Mouse (Mus musculus): ENCODE results near the gene Sec14l3. TPM values are rescaled to one million over a fixed set of nuclear protein-coding genes. Genes with fewer than 3 reads are reported as not detected.
"Not testable (repeated sequence)": the region's sequence is repeated elsewhere in the genome, so short reads cannot be mapped to it uniquely, and the experiment has no call there.

Gene Sec14l3
- polyA plus RNA-seq, 1 experiment, result not detected

DNA sequence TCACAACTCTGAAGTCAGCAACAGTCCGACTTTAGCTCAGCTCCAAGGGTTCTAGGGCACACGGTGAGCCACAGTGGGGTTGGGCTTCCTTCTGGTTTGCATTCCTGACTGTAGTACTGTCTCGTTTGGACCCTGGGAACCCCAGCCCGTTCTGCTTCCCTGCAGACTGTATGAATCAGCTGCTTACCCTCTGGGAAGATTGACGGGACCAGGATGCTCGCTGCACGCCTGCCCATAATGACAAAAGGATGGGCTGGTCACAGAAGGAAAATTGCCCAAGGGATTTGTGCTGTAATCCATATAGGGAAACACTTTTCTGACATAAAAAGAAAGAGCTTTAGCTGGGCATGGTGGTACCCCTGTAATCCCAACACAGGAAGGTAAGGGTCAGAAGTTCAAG lies 34.2 kb downstream of the Sec14l3 start:
- Histone ChIP-seq H3K27ac (ENCODE audit: insufficient read depth, low read length) (no peak overlapping the region), H3K4me3 (ENCODE audit: insufficient read depth, low read length) (no peak overlapping the region), H3K4me1 (ENCODE audit: control insufficient read depth, insufficient read depth, low read length) (peaks cover 2% of the 10 kb centered on the region; the same call in 1 of the 2 replicates)
- TF ChIP-seq CTCF (IDR thresholded peaks at IDR 0.05; ENCODE audit: borderline replicate concordance, insufficient read depth, low read length), result no peak
- TF ChIP-seq POLR2A (IDR thresholded peaks at IDR 0.05; ENCODE audit: low read depth, low read length), result no peak

- Histone ChIP-seq H3K4me3 (ENCODE audit: insufficient read depth, low read length) (no peak overlapping the region), H3K27ac (ENCODE audit: insufficient read depth, low read length) (no peak overlapping the region), H3K4me1 (ENCODE audit: control insufficient read depth, insufficient read depth, low read length) (peaks cover 2% of the 10 kb centered on the region; the same call in 1 of the 2 replicates)
- TF ChIP-seq POLR2A (IDR thresholded peaks at IDR 0.05; ENCODE audit: low read depth, low read length) (no peak), CTCF (IDR thresholded peaks at IDR 0.05; ENCODE audit: borderline replicate concordance, insufficient read depth, low read length) (no peak)
These were observed 34.8 kb downstream of the Sec14l3 start for GRCm38 (mm10) chr11:4099447-4099846.

DNA sequence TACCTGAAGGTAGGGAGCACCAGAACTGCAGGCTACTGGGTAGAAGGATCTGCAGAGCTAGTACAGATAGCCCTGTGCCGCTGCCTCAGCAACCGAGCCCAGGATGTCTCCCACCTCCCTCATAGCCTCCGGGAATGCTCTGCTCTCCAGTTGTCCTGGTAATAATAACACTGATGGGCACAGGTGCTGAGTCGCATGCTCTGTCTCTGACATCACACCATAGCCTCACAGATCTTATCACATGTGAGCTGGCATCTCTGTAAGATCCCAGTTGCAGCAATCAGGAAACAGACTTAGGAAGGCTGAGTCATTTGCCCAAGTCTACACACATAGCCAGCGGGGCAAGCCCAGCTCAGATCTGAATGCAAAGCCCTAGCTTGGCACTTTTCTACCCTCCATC lies 37.2 kb downstream of the Sec14l3 start:
- Histone ChIP-seq H3K4me3 (ENCODE audit: insufficient read depth, low read length) (no peak overlapping the region), H3K4me1 (ENCODE audit: control insufficient read depth, insufficient read depth, low read length) (no peaks in the 10 kb centered on the region)
- TF ChIP-seq CTCF (IDR thresholded peaks at IDR 0.05; ENCODE audit: borderline replicate concordance, insufficient read depth, low read length) (no peak), POLR2A (IDR thresholded peaks at IDR 0.05; ENCODE audit: low read depth, low read length) (no peak)

DNA sequence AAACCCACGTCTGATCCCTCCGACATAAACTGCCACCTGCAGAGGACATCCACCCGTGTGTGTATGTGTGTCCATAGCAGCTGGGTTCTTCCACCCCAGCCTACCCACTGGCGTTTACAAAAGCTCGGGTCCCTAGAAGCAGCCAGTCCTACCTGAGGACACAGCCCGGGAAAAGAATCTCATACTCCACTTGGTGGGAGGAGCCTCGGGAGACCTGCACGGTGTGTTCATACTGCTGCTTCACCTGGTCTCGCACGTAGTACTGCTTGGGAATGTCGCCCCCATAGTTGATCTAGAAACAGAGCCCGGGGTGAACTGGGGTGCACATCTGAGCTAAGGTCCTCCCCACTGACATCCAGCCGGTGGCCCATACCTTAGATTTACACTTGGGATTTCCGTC lies 38.9 kb downstream of the Sec14l3 start:
- Histone ChIP-seq H3K4me1 (ENCODE audit: control insufficient read depth, insufficient read depth, low read length) (no peaks in the 10 kb centered on the region), H3K4me3 (ENCODE audit: insufficient read depth, low read length) (no peak overlapping the region), H3K27ac (ENCODE audit: insufficient read depth, low read length) (no peak overlapping the region)
- TF ChIP-seq POLR2A (IDR thresholded peaks at IDR 0.05; ENCODE audit: low read depth, low read length) (no peak), CTCF (IDR thresholded peaks at IDR 0.05; ENCODE audit: borderline replicate concordance, insufficient read depth, low read length) (no peak)

More for the DNA sequence above, 37.2 kb downstream of the Sec14l3 start:
- no peak overlapping the region for H3K27ac ChIP-seq (ENCODE audit: insufficient read depth, low read length)

DNA sequence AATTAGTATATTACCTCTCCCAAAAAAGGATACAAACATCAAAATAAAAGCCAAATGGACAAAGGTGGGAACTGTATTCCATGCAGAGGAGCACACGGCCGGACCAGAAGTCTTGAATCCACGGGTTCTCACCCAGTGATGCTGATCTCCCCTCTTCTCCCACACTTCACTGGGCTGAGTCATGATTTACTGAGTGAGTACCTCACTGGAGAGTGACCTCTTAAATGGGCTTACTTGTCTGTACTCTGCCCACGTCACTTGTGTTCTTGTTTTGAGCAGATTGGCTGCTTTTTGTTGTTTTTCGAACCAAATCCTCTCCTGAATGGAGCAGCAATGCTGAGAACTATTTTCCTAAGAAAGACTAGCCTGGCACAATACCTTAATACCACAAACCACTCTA lies 40.3 kb downstream of the Sec14l3 start:
- H3K4me1 ChIP-seq (ENCODE audit: control insufficient read depth, insufficient read depth, low read length), result no peaks in the 10 kb centered on the region
- H3K27ac ChIP-seq (ENCODE audit: insufficient read depth, low read length), result no peak overlapping the region
- no peak for TF ChIP-seq POLR2A (IDR thresholded peaks at IDR 0.05; ENCODE audit: low read depth, low read length)
- TF ChIP-seq CTCF (IDR thresholded peaks at IDR 0.05; ENCODE audit: borderline replicate concordance, insufficient read depth, low read length), result no peak
- no peak overlapping the region for H3K4me3 ChIP-seq (ENCODE audit: insufficient read depth, low read length)

DNA sequence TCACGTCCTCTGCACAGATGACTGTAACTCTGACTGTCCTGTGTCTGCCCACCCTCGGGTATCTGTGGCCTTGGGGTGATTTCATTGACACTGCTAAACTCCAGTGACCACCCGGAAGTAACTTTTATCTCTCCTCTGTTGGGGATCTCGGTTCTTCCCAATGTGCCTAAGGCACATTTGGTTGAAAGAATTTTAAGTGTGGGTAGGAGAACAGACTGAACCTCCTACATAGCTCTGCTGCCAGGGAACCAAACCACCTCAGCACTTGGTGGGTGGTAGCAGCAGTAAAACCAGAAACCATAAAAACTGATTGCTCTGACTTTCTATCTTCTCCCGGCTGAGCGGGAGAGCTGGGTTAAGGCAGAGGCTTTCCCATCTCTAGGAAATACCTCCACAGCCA lies 40.8 kb downstream of the Sec14l3 start:
- no peak for TF ChIP-seq CTCF (IDR thresholded peaks at IDR 0.05; ENCODE audit: borderline replicate concordance, insufficient read depth, low read length)
- no peak for TF ChIP-seq POLR2A (IDR thresholded peaks at IDR 0.05; ENCODE audit: low read depth, low read length)
- Histone ChIP-seq H3K27ac (ENCODE audit: insufficient read depth, low read length) (no peak overlapping the region), H3K4me3 (ENCODE audit: insufficient read depth, low read length) (no peak overlapping the region), H3K4me1 (ENCODE audit: control insufficient read depth, insufficient read depth, low read length) (no peaks in the 10 kb centered on the region)

- not testable (repeated sequence) for H3K4me1 ChIP-seq (ENCODE audit: control insufficient read depth, insufficient read depth, low read length); H3K4me3 ChIP-seq (ENCODE audit: insufficient read depth, low read length); H3K27ac ChIP-seq (ENCODE audit: insufficient read depth, low read length)
These were observed 43.3 kb downstream of the Sec14l3 start for GRCm38 (mm10) chr11:4107901-4108300.

- no peak overlapping the region for H3K27ac ChIP-seq (ENCODE audit: insufficient read depth, low read length)
- H3K4me3 ChIP-seq (ENCODE audit: insufficient read depth, low read length), result no peak overlapping the region
- TF ChIP-seq POLR2A (IDR thresholded peaks at IDR 0.05; ENCODE audit: low read depth, low read length), result no peak
- H3K4me1 ChIP-seq (ENCODE audit: control insufficient read depth, insufficient read depth, low read length), result no peaks in the 10 kb centered on the region
These were observed 44.0 kb downstream of the Sec14l3 start for GRCm38 (mm10) chr11:4108691-4109090.

GRCm38 (mm10) chr11:4112033-4112432 lies 47.4 kb downstream of the Sec14l3 start:
- Histone ChIP-seq H3K4me3 (ENCODE audit: insufficient read depth, low read length) (no peak overlapping the region), H3K4me1 (ENCODE audit: control insufficient read depth, insufficient read depth, low read length) (no peaks in the 10 kb centered on the region), H3K27ac (ENCODE audit: insufficient read depth, low read length) (no peak overlapping the region)
- TF ChIP-seq POLR2A (IDR thresholded peaks at IDR 0.05; ENCODE audit: low read depth, low read length) (no peak), CTCF (IDR thresholded peaks at IDR 0.05; ENCODE audit: borderline replicate concordance, insufficient read depth, low read length) (no peak)

DNA sequence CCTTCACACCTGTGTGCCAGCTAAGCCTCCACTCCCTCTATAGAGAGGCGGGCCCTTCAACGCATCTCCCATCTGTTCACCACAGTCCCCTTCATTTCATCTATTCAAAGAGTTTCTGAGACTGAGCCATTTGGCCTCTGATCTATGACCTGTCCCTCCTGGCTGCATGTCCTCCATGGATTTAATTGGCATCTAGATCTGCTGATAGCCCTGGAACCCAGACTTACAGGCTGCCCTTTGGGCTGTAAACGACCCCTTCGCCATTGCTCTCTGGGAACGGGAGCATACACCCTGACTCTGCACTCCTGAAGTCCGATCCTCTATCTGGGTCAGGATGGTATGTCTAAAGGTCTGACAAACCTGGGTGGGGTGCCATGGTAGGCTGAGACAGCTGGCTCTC lies 48.2 kb downstream of the Sec14l3 start:
- Histone ChIP-seq H3K27ac (ENCODE audit: insufficient read depth, low read length) (no peak overlapping the region), H3K4me1 (ENCODE audit: control insufficient read depth, insufficient read depth, low read length) (no peaks in the 10 kb centered on the region), H3K4me3 (ENCODE audit: insufficient read depth, low read length) (no peak overlapping the region)
- TF ChIP-seq POLR2A (IDR thresholded peaks at IDR 0.05; ENCODE audit: low read depth, low read length) (no peak), CTCF (IDR thresholded peaks at IDR 0.05; ENCODE audit: borderline replicate concordance, insufficient read depth, low read length) (no peak)

GRCm38 (mm10) chr11:4113496-4113895 lies 48.9 kb downstream of the Sec14l3 start:
- TF ChIP-seq CTCF (IDR thresholded peaks at IDR 0.05; ENCODE audit: borderline replicate concordance, insufficient read depth, low read length) (no peak), POLR2A (IDR thresholded peaks at IDR 0.05; ENCODE audit: low read depth, low read length) (no peak)
- H3K4me1 ChIP-seq (ENCODE audit: control insufficient read depth, insufficient read depth, low read length), result no peaks in the 10 kb centered on the region
- H3K4me3 ChIP-seq (ENCODE audit: insufficient read depth, low read length), result no peak overlapping the region
- no peak overlapping the region for H3K27ac ChIP-seq (ENCODE audit: insufficient read depth, low read length)
